Mouse (Mus musculus): ENCODE measurements around the gene Cd1d1. TPM values are rescaled to one million over a fixed set of nuclear protein-coding genes. Genes with fewer than 3 reads are reported as not detected.

The Cd1d1 gene
- 27.3 and 28.3 TPM in 2 replicates for polyA plus RNA-seq (2015; fragmentation: Nextera tagmentation; extraction: Ambion mirVana)

- H3K4me3 ChIP-seq (ENCODE audit: low read length) = peak within 1 kb of the TSS; percentile 62
- H3K9ac ChIP-seq (replicated peaks; ENCODE audit: low read length) = peak within 1 kb of the TSS; percentile 81
- H3K9me3 ChIP-seq (ENCODE audit: low read length) = no peaks in the 10 kb centered on the region
- peak within 1 kb of the TSS; percentile 67 for H3K4me2 ChIP-seq (replicated peaks; ENCODE audit: low read depth, low read length)
- ATAC-seq (ENCODE audit: low FRiP score, low TSS enrichment) = no peak
- H3K27ac ChIP-seq (ENCODE audit: low read length) = peak within 1 kb of the TSS; percentile 88
- H3K36me3 ChIP-seq (ENCODE audit: insufficient read depth, low read length) = no peaks in the 10 kb centered on the region
- H3K27me3 ChIP-seq (ENCODE audit: insufficient read depth, low read length) = no peaks in the 10 kb centered on the region
- 28% methylated on average over 8 of the region's 8 CpGs for WGBS
- no peaks in the 10 kb centered on the region for H3K4me1 ChIP-seq (ENCODE audit: insufficient read depth, low read length)
These were observed at the start of gene Cd1d1 for GRCm38 (mm10) chr3:86999415-86999740. Cd1d1 (minus strand) TSS chr3:86999441.

- H3K9ac ChIP-seq (replicated peaks; ENCODE audit: low read length) = no peak overlapping the region
- no peaks in the 10 kb centered on the region for H3K36me3 ChIP-seq (ENCODE audit: insufficient read depth, low read length)
- no peak overlapping the region for H3K4me3 ChIP-seq (ENCODE audit: low read length)
- no peak overlapping the region for H3K27ac ChIP-seq (ENCODE audit: low read length)
- 86% methylated on average over 5 of the region's 5 CpGs for WGBS
- H3K4me2 ChIP-seq (replicated peaks; ENCODE audit: low read depth, low read length) = no peak overlapping the region
- H3K9me3 ChIP-seq (ENCODE audit: low read length) = no peaks in the 10 kb centered on the region
- H3K27me3 ChIP-seq (ENCODE audit: insufficient read depth, low read length) = no peaks in the 10 kb centered on the region
- H3K4me1 ChIP-seq (ENCODE audit: insufficient read depth, low read length) = no peaks in the 10 kb centered on the region
- no peak for ATAC-seq (ENCODE audit: low FRiP score, low TSS enrichment)
These were observed 48.6 kb upstream of the Cd1d1 start for GRCm38 (mm10) chr3:87047801-87048200.

GRCm38 (mm10) chr3:87041733-87042132, 42.5 kb upstream of the Cd1d1 start:
- H3K9me3 ChIP-seq (ENCODE audit: low read length) = no peaks in the 10 kb centered on the region
- WGBS = 79% methylated on average over 2 of the region's 2 CpGs
- H3K4me2 ChIP-seq (replicated peaks; ENCODE audit: low read depth, low read length) = no peak overlapping the region

GRCm38 (mm10) chr3:87038500-87038899, 39.3 kb upstream of the Cd1d1 start:
- H3K4me2 ChIP-seq (replicated peaks; ENCODE audit: low read depth, low read length) = no peak overlapping the region
- H3K4me1 ChIP-seq (ENCODE audit: insufficient read depth, low read length) = no peaks in the 10 kb centered on the region
- no peak for ATAC-seq (ENCODE audit: low FRiP score, low TSS enrichment)
- H3K9me3 ChIP-seq (ENCODE audit: low read length) = no peaks in the 10 kb centered on the region
- H3K9ac ChIP-seq (replicated peaks; ENCODE audit: low read length) = no peak overlapping the region
- no peaks in the 10 kb centered on the region for H3K27me3 ChIP-seq (ENCODE audit: insufficient read depth, low read length)
- H3K4me3 ChIP-seq (ENCODE audit: low read length) = no peak overlapping the region
- H3K36me3 ChIP-seq (ENCODE audit: insufficient read depth, low read length) = no peaks in the 10 kb centered on the region
- no peak overlapping the region for H3K27ac ChIP-seq (ENCODE audit: low read length)
- 81% methylated on average over 6 of the region's 6 CpGs for WGBS

More at GRCm38 (mm10) chr3:87041733-87042132, 42.5 kb upstream of the Cd1d1 start:
- Histone ChIP-seq H3K36me3 (ENCODE audit: insufficient read depth, low read length) (no peaks in the 10 kb centered on the region), H3K4me1 (ENCODE audit: insufficient read depth, low read length) (no peaks in the 10 kb centered on the region), H3K27me3 (ENCODE audit: insufficient read depth, low read length) (no peaks in the 10 kb centered on the region), H3K9ac (replicated peaks; ENCODE audit: low read length) (no peak overlapping the region), H3K4me3 (ENCODE audit: low read length) (no peak overlapping the region), H3K27ac (ENCODE audit: low read length) (no peak overlapping the region)
- ATAC-seq (ENCODE audit: low FRiP score, low TSS enrichment) = no peak

GRCm38 (mm10) chr3:87034061-87034460, 34.8 kb upstream of the Cd1d1 start:
- H3K4me1 ChIP-seq (ENCODE audit: insufficient read depth, low read length) = no peaks in the 10 kb centered on the region
- no peak overlapping the region for H3K27ac ChIP-seq (ENCODE audit: low read length)
- no peaks in the 10 kb centered on the region for H3K36me3 ChIP-seq (ENCODE audit: insufficient read depth, low read length)
- H3K9me3 ChIP-seq (ENCODE audit: low read length) = no peaks in the 10 kb centered on the region
- no peak for ATAC-seq (ENCODE audit: low FRiP score, low TSS enrichment)
- H3K9ac ChIP-seq (replicated peaks; ENCODE audit: low read length) = no peak overlapping the region
- WGBS = 93% methylated on average over 3 of the region's 4 CpGs
- H3K4me2 ChIP-seq (replicated peaks; ENCODE audit: low read depth, low read length) = no peak overlapping the region
- H3K4me3 ChIP-seq (ENCODE audit: low read length) = no peak overlapping the region
- no peaks in the 10 kb centered on the region; the same call in 1 of the 2 replicates for H3K27me3 ChIP-seq (ENCODE audit: insufficient read depth, low read length)

- no peaks in the 10 kb centered on the region for H3K9me3 ChIP-seq (ENCODE audit: low read length)
- H3K4me3 ChIP-seq (ENCODE audit: low read length) = no peak overlapping the region
- H3K36me3 ChIP-seq (ENCODE audit: insufficient read depth, low read length) = no peaks in the 10 kb centered on the region
- H3K27me3 ChIP-seq (ENCODE audit: insufficient read depth, low read length) = no peaks in the 10 kb centered on the region; the same call in 1 of the 2 replicates
- no peak overlapping the region for H3K27ac ChIP-seq (ENCODE audit: low read length)
- no peak overlapping the region for H3K9ac ChIP-seq (replicated peaks; ENCODE audit: low read length)
- ATAC-seq (ENCODE audit: low FRiP score, low TSS enrichment) = peak; percentile 12; the same call in 1 of the 2 replicates
- no peak overlapping the region for H3K4me2 ChIP-seq (replicated peaks; ENCODE audit: low read depth, low read length)
- H3K4me1 ChIP-seq (ENCODE audit: insufficient read depth, low read length) = no peaks in the 10 kb centered on the region
- 21% methylated on average over 8 of the region's 8 CpGs for WGBS
These were observed 34.1 kb upstream of the Cd1d1 start for GRCm38 (mm10) chr3:87033357-87033756.

GRCm38 (mm10) chr3:87030855-87031254, 31.6 kb upstream of the Cd1d1 start:
- Histone ChIP-seq H3K27ac (ENCODE audit: low read length) (no peak overlapping the region), H3K36me3 (ENCODE audit: insufficient read depth, low read length) (no peaks in the 10 kb centered on the region), H3K9ac (replicated peaks; ENCODE audit: low read length) (no peak overlapping the region), H3K4me2 (replicated peaks; ENCODE audit: low read depth, low read length) (no peak overlapping the region), H3K27me3 (ENCODE audit: insufficient read depth, low read length) (no peaks in the 10 kb centered on the region; the same call in 1 of the 2 replicates), H3K4me3 (ENCODE audit: low read length) (no peak overlapping the region), H3K9me3 (ENCODE audit: low read length) (no peaks in the 10 kb centered on the region), H3K4me1 (ENCODE audit: insufficient read depth, low read length) (no peaks in the 10 kb centered on the region)
- WGBS = 20% methylated on average over 6 of the region's 6 CpGs
- ATAC-seq (ENCODE audit: low FRiP score, low TSS enrichment) = no peak

GRCm38 (mm10) chr3:87017707-87018106, 18.5 kb upstream of the Cd1d1 start:
- Histone ChIP-seq H3K4me1 (ENCODE audit: insufficient read depth, low read length) (no peaks in the 10 kb centered on the region), H3K36me3 (ENCODE audit: insufficient read depth, low read length) (no peaks in the 10 kb centered on the region), H3K9ac (replicated peaks; ENCODE audit: low read length) (no peak overlapping the region), H3K27me3 (ENCODE audit: insufficient read depth, low read length) (no peaks in the 10 kb centered on the region), H3K9me3 (ENCODE audit: low read length) (no peaks in the 10 kb centered on the region), H3K4me2 (replicated peaks; ENCODE audit: low read depth, low read length) (no peak overlapping the region), H3K4me3 (ENCODE audit: low read length) (no peak overlapping the region), H3K27ac (ENCODE audit: low read length) (no peak overlapping the region)
- no peak for ATAC-seq (ENCODE audit: low FRiP score, low TSS enrichment)
- 72% methylated on average over 2 of the region's 2 CpGs for WGBS

- Histone ChIP-seq H3K4me2 (replicated peaks; ENCODE audit: low read depth, low read length) (no peak overlapping the region), H3K36me3 (ENCODE audit: insufficient read depth, low read length) (no peaks in the 10 kb centered on the region), H3K4me1 (ENCODE audit: insufficient read depth, low read length) (no peaks in the 10 kb centered on the region), H3K27ac (ENCODE audit: low read length) (no peak overlapping the region), H3K9me3 (ENCODE audit: low read length) (no peaks in the 10 kb centered on the region), H3K27me3 (ENCODE audit: insufficient read depth, low read length) (no peaks in the 10 kb centered on the region), H3K4me3 (ENCODE audit: low read length) (no peak overlapping the region), H3K9ac (replicated peaks; ENCODE audit: low read length) (no peak overlapping the region)
- WGBS = 77% methylated on average over 1 of the region's 1 CpGs
- ATAC-seq (ENCODE audit: low FRiP score, low TSS enrichment) = no peak
These were observed 17.8 kb upstream of the Cd1d1 start for GRCm38 (mm10) chr3:87017001-87017400.

- 55% methylated on average over 4 of the region's 4 CpGs for whole genome bisulfite sequencing
- H3K4me3 ChIP-seq (ENCODE audit: low read length) = no peak overlapping the region
- no peaks in the 10 kb centered on the region for H3K4me1 ChIP-seq (ENCODE audit: insufficient read depth, low read length)
- no peak overlapping the region for H3K4me2 ChIP-seq (replicated peaks; ENCODE audit: low read depth, low read length)
- H3K9me3 ChIP-seq (ENCODE audit: low read length) = no peaks in the 10 kb centered on the region
- no peaks in the 10 kb centered on the region for H3K36me3 ChIP-seq (ENCODE audit: insufficient read depth, low read length)
- no peak for ATAC-seq (ENCODE audit: low FRiP score, low TSS enrichment)
- no peak overlapping the region for H3K9ac ChIP-seq (replicated peaks; ENCODE audit: low read length)
- H3K27ac ChIP-seq (ENCODE audit: low read length) = no peak overlapping the region
- H3K27me3 ChIP-seq (ENCODE audit: insufficient read depth, low read length) = no peaks in the 10 kb centered on the region
These were observed 16.7 kb upstream of the Cd1d1 start for GRCm38 (mm10) chr3:87015931-87016330.

All from kidney, embryonic 16.5 days (tissue).